Mouse (Mus musculus) forebrain, embryonic 11.5 days (tissue): ENCODE results near the gene Herpud2. TPM values are rescaled to one million over a fixed set of nuclear protein-coding genes. Genes with fewer than 3 reads are reported as not detected.

Experiments
- ATAC-seq: fragments of 200-750 bp; cut with Nextera tagmentation; replicated peaks from 2 replicates; pipeline ENCODE4 v1.8.0; 2017; ENCODE audit warnings: moderate TSS enrichment; ENCODE audit not compliant: low FRiP score
- DNase-seq: peaks from one replicate; pipeline ENCODE4 v3.0.0-alpha.2; 2017; ENCODE audit warnings: low spot score
- H3K27ac ChIP-seq: fragments of 300-500 bp; sonication (generic); 2 replicates; pipeline ENCODE4 v1.5.1; 2014; ENCODE audit warnings: low read depth, low read length
- H3K27me3 ChIP-seq: fragments of 300-500 bp; sonication (generic); 2 replicates; pipeline ENCODE4 v1.6.1; 2014; ENCODE audit warnings: mild to moderate bottlenecking, low read length, mixed read lengths; ENCODE audit not compliant: control insufficient read depth, insufficient read depth
- H3K36me3 ChIP-seq: fragments of 300-500 bp; sonication (generic); 2 replicates; pipeline ENCODE4 v1.6.1; 2014; ENCODE audit warnings: mild to moderate bottlenecking, low read length, moderate library complexity, mixed read lengths; ENCODE audit not compliant: control insufficient read depth, insufficient read depth
- H3K4me1 ChIP-seq: fragments of 300-500 bp; sonication (generic); replicated peaks from 2 replicates; pipeline ENCODE4 v1.6.1; 2014; ENCODE audit warnings: low read length, mixed read lengths; ENCODE audit not compliant: control insufficient read depth, insufficient read depth
- H3K4me2 ChIP-seq: fragments of 300-500 bp; sonication (generic); 2 replicates; pipeline ENCODE4 v1.6.1; 2014; ENCODE audit warnings: low read depth, mild to moderate bottlenecking, low read length, moderate library complexity, mixed read lengths; ENCODE audit not compliant: severe bottlenecking
- H3K4me3 ChIP-seq: fragments of 300-500 bp; sonication (generic); 2 replicates; pipeline ENCODE4 v1.5.1; 2014; ENCODE audit warnings: low read depth, low read length
- H3K9ac ChIP-seq: fragments of 300-500 bp; sonication (generic); 2 replicates; pipeline ENCODE4 v1.6.1; 2014; ENCODE audit warnings: low read length
- H3K9me3 ChIP-seq: fragments of 300-500 bp; sonication (generic); 2 replicates; pipeline ENCODE4 v1.6.1; 2016; ENCODE audit warnings: low read length, mixed read lengths; ENCODE audit not compliant: control insufficient read depth
- WGBS: fragments of 180-500 bp; shearing (Covaris S2); extraction: QIAGEN DNeasy Blood & Tissue Kit; methylation state at CpG from one replicate; pipeline ENCODE4 v1.1.7; 2014; 5-methylcytosine and 5-hydroxymethylcytosine counted together
- polyA plus RNA-seq: library from polyadenylated mRNA; unstranded; fragments of >200 nt; fragmentation: Nextera tagmentation; extraction: Ambion mirVana; gene quantifications from 2 replicates; pipeline ENCODE4 v1.2.1, GENCODE M21; 2014

Herpud2 gene
- polyA plus RNA-seq, 1 experiment from 2014 or later = 39.6 TPM

GRCm38 (mm10) chr9:25089122-25089521, 62.5 kb downstream of the Herpud2 start, which contains the start of gene Gm10181:
Gene Gm10181, plus strand, starts transcription at chr9:25089422.
- WGBS = 89% methylated on average over 2 of the region's 2 CpGs
- H3K27me3 ChIP-seq = no peaks in the 10 kb centered on the region
- no peaks in the 10 kb centered on the region for H3K36me3 ChIP-seq
- no peaks in the 10 kb centered on the region for H3K4me1 ChIP-seq
- H3K4me2 ChIP-seq = no peak within 1 kb of the TSS
- no peak within 1 kb of the TSS for H3K4me3 ChIP-seq
- no peak within 1 kb of the TSS for H3K27ac ChIP-seq
- no peak within 1 kb of the TSS for H3K9ac ChIP-seq
- ATAC-seq = no peak
- H3K9me3 ChIP-seq = no peaks in the 10 kb centered on the region
- DNase-seq = no peak

- H3K27me3 ChIP-seq = no peaks in the 10 kb centered on the region
- 84% methylated on average over 1 of the region's 1 CpGs for WGBS
- H3K9me3 ChIP-seq = no peaks in the 10 kb centered on the region
- no peak for ATAC-seq
- no peak overlapping the region for H3K4me3 ChIP-seq
- no peak overlapping the region for H3K4me2 ChIP-seq
- H3K9ac ChIP-seq = no peak overlapping the region
- no peak overlapping the region for H3K27ac ChIP-seq
- no peaks in the 10 kb centered on the region for H3K36me3 ChIP-seq
- no peak for DNase-seq
- no peaks in the 10 kb centered on the region for H3K4me1 ChIP-seq
Observed at GRCm38 (mm10) chr9:25076505-25076904, 75.1 kb downstream of the Herpud2 start.

- H3K4me1 ChIP-seq = no peaks in the 10 kb centered on the region
- H3K4me3 ChIP-seq = no peak overlapping the region
- DNase-seq (no peak), ATAC-seq (no peak)
- no peaks in the 10 kb centered on the region for H3K9me3 ChIP-seq
- H3K27ac ChIP-seq = no peak overlapping the region
- H3K4me2 ChIP-seq = no peak overlapping the region
- WGBS = 76% methylated on average over 3 of the region's 3 CpGs
- no peaks in the 10 kb centered on the region for H3K36me3 ChIP-seq
- no peak overlapping the region for H3K9ac ChIP-seq
- H3K27me3 ChIP-seq = no peaks in the 10 kb centered on the region
Observed at GRCm38 (mm10) chr9:25075977-25076376, 75.6 kb downstream of the Herpud2 start.

- H3K36me3 ChIP-seq = no peaks in the 10 kb centered on the region
- no peaks in the 10 kb centered on the region for H3K4me1 ChIP-seq
- H3K4me2 ChIP-seq = no peak overlapping the region
- 83% methylated on average over 1 of the region's 1 CpGs for WGBS
- no peak for ATAC-seq
- H3K4me3 ChIP-seq = no peak overlapping the region
- H3K27ac ChIP-seq = no peak overlapping the region
- DNase-seq = no peak
- no peaks in the 10 kb centered on the region for H3K27me3 ChIP-seq
- no peaks in the 10 kb centered on the region for H3K9me3 ChIP-seq
- H3K9ac ChIP-seq = no peak overlapping the region
Observed at GRCm38 (mm10) chr9:25072666-25073065, 79.0 kb downstream of the Herpud2 start.

GRCm38 (mm10) chr9:25058726-25059125, 92.9 kb downstream of the Herpud2 start:
- no peaks in the 10 kb centered on the region for H3K36me3 ChIP-seq

More at GRCm38 (mm10) chr9:25058726-25059125, 92.9 kb downstream of the Herpud2 start:
- H3K9ac ChIP-seq = no peak overlapping the region
- no peaks in the 10 kb centered on the region for H3K4me1 ChIP-seq
- no peak overlapping the region for H3K27ac ChIP-seq
- ATAC-seq (no peak), DNase-seq (no peak)
- no peak overlapping the region for H3K4me2 ChIP-seq
- H3K9me3 ChIP-seq = no peaks in the 10 kb centered on the region
- no peaks in the 10 kb centered on the region for H3K27me3 ChIP-seq
- no peak overlapping the region for H3K4me3 ChIP-seq
- 64% methylated on average over 2 of the region's 3 CpGs for WGBS

Other genes starting within 250 kb of the Herpud2 start
- gene Gm10181, start 62.4 kb downstream of the Herpud2 start, polyA plus RNA-seq = not detected in 2 replicates
- gene Sept7, start 100.6 kb upstream of the Herpud2 start, polyA plus RNA-seq = 270 and 288 TPM in 2 replicates